ENCODE assay signal across 8 mouse cellular contexts in genomic region chr7:127875627-127876001, GRCm38 (mm10). TPM values are rescaled to one million over a fixed set of nuclear protein-coding genes. Genes with fewer than 3 reads are reported as not detected.
A peak's percentile ranks its signal among the peaks of the same experiment; 100 is the strongest.
DNase-seq lines count a peak whose midpoint lies in the region; ATAC-seq and TF ChIP-seq lines count a peak whose summit lies in the region.

No protein-coding gene starts in this region.

- no peak for TF ChIP-seq EP300 in CH12.LX (IDR thresholded peaks at IDR 0.05; ENCODE audit: low read length)

- dilution Hi-C loops in CH12.LX (cut with MboI; ENCODE audit: extremely low pct_ligation_motif_present, extremely low pct_unique_long_range_greater_than_20kb, low sequenced_read_pairs), result no loop called here

- DNase-seq in CH12.LX (ENCODE audit: extremely low read depth), result peak; percentile 77
- DNase-seq in c-Kit-positive CD71-negative TER-119-negative erythroid progenitor cells, embryonic 14.5 days (ENCODE audit: low read depth), result peak; percentile 78
- DNase-seq in forebrain, embryonic 10.5 days (ENCODE audit: extremely low spot score, low spot score), result peak; percentile 99
- DNase-seq in kidney, postnatal 14 days, result peak; percentile 96
- peak; percentile 81 for DNase-seq in liver, embryonic 13.5 days
- peak; percentile 87 to 88 for DNase-seq in natural killer cell, adult 2 months (ENCODE audit: low spot score in 2 of 2)

- ATAC-seq in heart, embryonic 15.5 days (replicated peaks; ENCODE audit: insufficient number of reproducible peaks, insufficient read depth, low FRiP score, low read depth), result peak; percentile 95
- ATAC-seq in liver, embryonic 13.5 days (ENCODE audit: low read depth), result peak; percentile 74
- peak; percentile 92 for ATAC-seq in stomach, embryonic 14.5 days (ENCODE audit: insufficient number of reproducible peaks, insufficient read depth, low FRiP score, low read depth)

- H3K4me2 ChIP-seq in CH12.LX (ENCODE audit: insufficient read depth, low read depth, poor library complexity, severe bottlenecking), result peak overlapping the region; percentile 89; the same call in 1 of the 2 replicates
- peak overlapping the region; percentile 86 for H3K4me2 ChIP-seq in heart, embryonic 15.5 days
- H3K4me2 ChIP-seq in liver, embryonic 13.5 days, result peak overlapping the region; percentile 87
- peak overlapping the region; percentile 92 for H3K4me2 ChIP-seq in stomach, embryonic 14.5 days (replicated peaks; ENCODE audit: low read depth, low read length)

- no peak for TF ChIP-seq RAD21 in CH12.LX (IDR thresholded peaks at IDR 0.05; ENCODE audit: low read depth, low read length)

- peaks cover 6 to 33% of the 10 kb centered on the region in 2 experiments for H3K4me1 ChIP-seq in CH12.LX (ENCODE audit: control insufficient read depth in 1 of 2, insufficient read depth in 2 of 2)
- peaks cover 27% of the 10 kb centered on the region for H3K4me1 ChIP-seq in forebrain, embryonic 10.5 days
- H3K4me1 ChIP-seq in heart, embryonic 15.5 days (replicated peaks), result peaks cover 25% of the 10 kb centered on the region
- peaks cover 44% of the 10 kb centered on the region for H3K4me1 ChIP-seq in liver, embryonic 13.5 days (replicated peaks)
- peaks cover 15% of the 10 kb centered on the region; the same call in 1 of the 2 replicates for H3K4me1 ChIP-seq in stomach, embryonic 14.5 days (ENCODE audit: control insufficient read depth, insufficient read depth, low read length)

- 0 out of 2 replicates have a peak, but pooled peaks have one; percentile 54 for TF ChIP-seq POLR2A in CH12.LX (IDR thresholded peaks at IDR 0.05; ENCODE audit: low read depth, low read length)

- no peak for TF ChIP-seq CTCF in CH12.LX (conservative IDR thresholded peaks at IDR 0.05 in 1 of 2, IDR thresholded peaks at IDR 0.05 in 1 of 2; ENCODE audit: low read depth in 2 of 2, low read length in 2 of 2)

- H3K9ac ChIP-seq in CH12.LX (ENCODE audit: insufficient read depth, low read depth), result peak overlapping the region; percentile 87
- H3K9ac ChIP-seq in heart, embryonic 15.5 days, result peak overlapping the region; percentile 96
- peak overlapping the region; percentile 98 for H3K9ac ChIP-seq in liver, embryonic 13.5 days
- peak overlapping the region; percentile 71 for H3K9ac ChIP-seq in stomach, embryonic 14.5 days (replicated peaks; ENCODE audit: low read depth, low read length)

- H3K9me3 ChIP-seq in CH12.LX (replicated peaks; ENCODE audit: low read length), result peaks cover 24% of the 10 kb centered on the region
- H3K9me3 ChIP-seq in forebrain, embryonic 10.5 days, result 0 out of 2 replicates have a peak, but pooled peaks cover 4% of the 10 kb centered on the region
- H3K9me3 ChIP-seq in heart, embryonic 15.5 days (replicated peaks), result no peaks in the 10 kb centered on the region
- H3K9me3 ChIP-seq in liver, embryonic 13.5 days (replicated peaks), result peaks cover 26% of the 10 kb centered on the region
- no peaks in the 10 kb centered on the region for H3K9me3 ChIP-seq in stomach, embryonic 14.5 days (ENCODE audit: control insufficient read depth, low read depth, low read length)

- peak overlapping the region; percentile 69; the same call in 1 of the 2 replicates for H3K27ac ChIP-seq in CH12.LX (ENCODE audit: insufficient read depth, low read depth)
- peak overlapping the region; percentile 99 for H3K27ac ChIP-seq in forebrain, embryonic 10.5 days
- peak overlapping the region; percentile 99 for H3K27ac ChIP-seq in heart, embryonic 15.5 days
- H3K27ac ChIP-seq in liver, embryonic 13.5 days, result peak overlapping the region; percentile 96
- peak overlapping the region; percentile 95 for H3K27ac ChIP-seq in stomach, embryonic 14.5 days (ENCODE audit: low read length)

- peaks cover 27% of the 10 kb centered on the region for H3K79me2 ChIP-seq in CH12.LX (replicated peaks; ENCODE audit: control insufficient read depth, extremely low read depth, insufficient read depth, poor library complexity, severe bottlenecking)

- H3K27me3 ChIP-seq in CH12.LX (replicated peaks), result no peaks in the 10 kb centered on the region
- H3K27me3 ChIP-seq in forebrain, embryonic 10.5 days (ENCODE audit: poor library complexity, severe bottlenecking), result no peaks in the 10 kb centered on the region
- no peaks in the 10 kb centered on the region for H3K27me3 ChIP-seq in heart, embryonic 15.5 days
- H3K27me3 ChIP-seq in liver, embryonic 13.5 days, result no peaks in the 10 kb centered on the region
- no peaks in the 10 kb centered on the region for H3K27me3 ChIP-seq in stomach, embryonic 14.5 days (ENCODE audit: control insufficient read depth, insufficient read depth, low read length)

- peaks cover 24 to 47% of the 10 kb centered on the region in 2 experiments for H3K36me3 ChIP-seq in CH12.LX (replicated peaks in 1 of 2; ENCODE audit: control insufficient read depth in 1 of 2, insufficient read depth in 1 of 2, low read length in 1 of 2)
- peaks cover 64% of the 10 kb centered on the region for H3K36me3 ChIP-seq in forebrain, embryonic 10.5 days (replicated peaks)
- peaks cover 25% of the 10 kb centered on the region for H3K36me3 ChIP-seq in heart, embryonic 15.5 days
- peaks cover 52% of the 10 kb centered on the region for H3K36me3 ChIP-seq in liver, embryonic 13.5 days
- peaks cover 28% of the 10 kb centered on the region for H3K36me3 ChIP-seq in stomach, embryonic 14.5 days (ENCODE audit: control insufficient read depth, insufficient read depth, low read length)

- in situ Hi-C loops in CH12.LX (cut with MboI; ENCODE audit: low pct_ligation_motif_present, low pct_unique_long_range_greater_than_20kb, low sequenced_read_pairs), result no loop called here

- peak overlapping the region; percentile 66 to 99 (median 98) for H3K4me3 ChIP-seq in CH12.LX (replicated peaks in 1 of 3; ENCODE audit: low read depth in 2 of 3, low read length in 2 of 3, poor library complexity in 1 of 3)
- peak overlapping the region; percentile 93 for H3K4me3 ChIP-seq in forebrain, embryonic 10.5 days
- peak overlapping the region; percentile 88 for H3K4me3 ChIP-seq in heart, embryonic 15.5 days
- peak overlapping the region; percentile 93 for H3K4me3 ChIP-seq in liver, embryonic 13.5 days (replicated peaks)
- H3K4me3 ChIP-seq in stomach, embryonic 14.5 days (ENCODE audit: low read depth, low read length), result peak overlapping the region; percentile 66

- under 1% methylated on average over 37 of the region's 43 CpGs for WGBS in forebrain, embryonic 10.5 days
- WGBS in heart, embryonic 15.5 days, result under 1% methylated on average over 43 of the region's 43 CpGs
- WGBS in liver, embryonic 13.5 days (ENCODE audit: insufficient replicate concordance), result 2% methylated on average over 43 of the region's 43 CpGs
- under 1% methylated on average over 41 of the region's 43 CpGs for WGBS in stomach, embryonic 14.5 days

TF ChIP-seq in CH12.LX, 34 proteins besides CTCF, POLR2A, EP300 and RAD21 (continues in another document):
- TF ChIP-seq MAZ (IDR thresholded peaks at IDR 0.05; ENCODE audit: low read depth, low read length), result peak; percentile 93
- TF ChIP-seq BHLHE40 (IDR thresholded peaks at IDR 0.05; ENCODE audit: low read depth, low read length), result no peak

RNA-seq across cellular contexts. Expression of gene Zfp646, which starts 0.4 kb away (rescaled TPM):
- total RNA-seq in CH12.LX (2012; rRNA removed) (23.8 and 25.3 TPM in 2 replicates), CH12.LX (2014; rRNA removed) (9.3 and 10.6 TPM in 2 replicates)
- 16.6 and 18.8 TPM in 2 replicates for polyA plus RNA-seq in CH12.LX (2012; ENCODE audit: insufficient read length, low read depth)
- polyA plus RNA-seq in forebrain, embryonic 10.5 days (2016; fragmentation: Nextera tagmentation; extraction: Ambion mirVana), result 18.6 and 19.5 TPM in 2 replicates
- 5.3 and 7.0 TPM in 2 replicates for polyA plus RNA-seq in heart, embryonic 15.5 days (2015; fragmentation: Nextera tagmentation; extraction: Ambion mirVana)
- 3.7 and 5.0 TPM in 2 replicates for polyA plus RNA-seq in liver, embryonic 13.5 days (2015; fragmentation: Nextera tagmentation; extraction: Ambion mirVana)
- 17.1 and 18.9 TPM in 2 replicates for polyA plus RNA-seq in stomach, embryonic 14.5 days (2014; fragmentation: Nextera tagmentation; extraction: Ambion mirVana)

RNA-seq across cellular contexts. Expression of gene Zfp668, which starts 1.0 kb away (rescaled TPM):
- total RNA-seq in CH12.LX (2012; rRNA removed), result 5.6 and 5.9 TPM in 2 replicates
- 2.4 and 2.6 TPM in 2 replicates for total RNA-seq in CH12.LX (2014; rRNA removed)
- polyA plus RNA-seq in CH12.LX (2012; ENCODE audit: insufficient read length, low read depth), result 7.0 and 8.6 TPM in 2 replicates
- 39.9 and 41.8 TPM in 2 replicates for polyA plus RNA-seq in forebrain, embryonic 10.5 days (2016; fragmentation: Nextera tagmentation; extraction: Ambion mirVana)
- 7.9 and 11.1 TPM in 2 replicates for polyA plus RNA-seq in heart, embryonic 15.5 days (2015; fragmentation: Nextera tagmentation; extraction: Ambion mirVana)
- 7.3 and 7.6 TPM in 2 replicates for polyA plus RNA-seq in liver, embryonic 13.5 days (2015; fragmentation: Nextera tagmentation; extraction: Ambion mirVana)
- polyA plus RNA-seq in stomach, embryonic 14.5 days (2014; fragmentation: Nextera tagmentation; extraction: Ambion mirVana), result 13.7 and 18.0 TPM in 2 replicates

RNA-seq across cellular contexts. Expression of gene Prss53, which starts 15.2 kb away (rescaled TPM):
- total RNA-seq in CH12.LX (2012; rRNA removed) (0.04 TPM in 1 of 2 replicates, not detected in the other), CH12.LX (2014; rRNA removed) (not detected in 2 replicates)
- polyA plus RNA-seq in CH12.LX (2012; ENCODE audit: insufficient read length, low read depth), result 0.30 and 0.35 TPM in 2 replicates
- 0.32 and 0.49 TPM in 2 replicates for polyA plus RNA-seq in forebrain, embryonic 10.5 days (2016; fragmentation: Nextera tagmentation; extraction: Ambion mirVana)
- 1.2 and 1.7 TPM in 2 replicates for polyA plus RNA-seq in heart, embryonic 15.5 days (2015; fragmentation: Nextera tagmentation; extraction: Ambion mirVana)
- 0.19 and 0.24 TPM in 2 replicates for polyA plus RNA-seq in liver, embryonic 13.5 days (2015; fragmentation: Nextera tagmentation; extraction: Ambion mirVana)
- polyA plus RNA-seq in stomach, embryonic 14.5 days (2014; fragmentation: Nextera tagmentation; extraction: Ambion mirVana), result 0.95 and 1.4 TPM in 2 replicates

RNA-seq across cellular contexts. Expression of gene Gm21974, which starts 19.6 kb away (rescaled TPM):
- total RNA-seq in CH12.LX (2012; rRNA removed) (not detected in 2 replicates), CH12.LX (2014; rRNA removed) (not detected in 2 replicates)
- polyA plus RNA-seq in CH12.LX (2012; ENCODE audit: insufficient read length, low read depth), result not detected in 2 replicates
- polyA plus RNA-seq in forebrain, embryonic 10.5 days (2016; fragmentation: Nextera tagmentation; extraction: Ambion mirVana), result not detected in 2 replicates
- polyA plus RNA-seq in heart, embryonic 15.5 days (2015; fragmentation: Nextera tagmentation; extraction: Ambion mirVana), result not detected in 2 replicates
- not detected in 2 replicates for polyA plus RNA-seq in liver, embryonic 13.5 days (2015; fragmentation: Nextera tagmentation; extraction: Ambion mirVana)
- not detected in 2 replicates for polyA plus RNA-seq in stomach, embryonic 14.5 days (2014; fragmentation: Nextera tagmentation; extraction: Ambion mirVana)

RNA-seq across cellular contexts. Expression of gene Vkorc1, which starts 19.8 kb away (rescaled TPM):
- total RNA-seq in CH12.LX (2012; rRNA removed) (0.25 TPM in 1 of 2 replicates, not detected in the other), CH12.LX (2014; rRNA removed) (not detected in 2 replicates)
- polyA plus RNA-seq in CH12.LX (2012; ENCODE audit: insufficient read length, low read depth), result 0.56 TPM in 1 of 2 replicates, not detected in the other
- 32.2 and 41.4 TPM in 2 replicates for polyA plus RNA-seq in forebrain, embryonic 10.5 days (2016; fragmentation: Nextera tagmentation; extraction: Ambion mirVana)
- 95.9 and 126 TPM in 2 replicates for polyA plus RNA-seq in heart, embryonic 15.5 days (2015; fragmentation: Nextera tagmentation; extraction: Ambion mirVana)
- 86.9 and 89.1 TPM in 2 replicates for polyA plus RNA-seq in liver, embryonic 13.5 days (2015; fragmentation: Nextera tagmentation; extraction: Ambion mirVana)
- 158 and 184 TPM in 2 replicates for polyA plus RNA-seq in stomach, embryonic 14.5 days (2014; fragmentation: Nextera tagmentation; extraction: Ambion mirVana)

Comparison
In these comparisons a context has a peak if more than half of its experiments do, and no peak if none do; other contexts are left out.
1. Peak in every context shown above with its lines: DNase-seq, ATAC-seq, H3K4me3 ChIP-seq and H3K27ac ChIP-seq.